Mouse (Mus musculus) adrenal gland, adult 18-20 months (tissue): ENCODE data around the gene Dcxr. TPM values are rescaled to one million over a fixed set of nuclear protein-coding genes. Genes with fewer than 3 reads are reported as not detected.

Source experiments
- DNase-seq, 2 experiments: peaks; one replicate each; pipeline ENCODE4 v3.0.0; 2021 to 2022; ENCODE audit warnings: low spot score in 2 of 2
- total RNA-seq, 2 experiments: library from RNA; stranded (reverse); gene quantifications; 1 replicate in 1 of 2; 2 replicates in 1 of 2; pipeline ENCODE4 v1.2.3; 2021

The Dcxr gene
- total RNA-seq, 2 experiments from 2014 or later, result 27.6 to 104 TPM

DNA sequence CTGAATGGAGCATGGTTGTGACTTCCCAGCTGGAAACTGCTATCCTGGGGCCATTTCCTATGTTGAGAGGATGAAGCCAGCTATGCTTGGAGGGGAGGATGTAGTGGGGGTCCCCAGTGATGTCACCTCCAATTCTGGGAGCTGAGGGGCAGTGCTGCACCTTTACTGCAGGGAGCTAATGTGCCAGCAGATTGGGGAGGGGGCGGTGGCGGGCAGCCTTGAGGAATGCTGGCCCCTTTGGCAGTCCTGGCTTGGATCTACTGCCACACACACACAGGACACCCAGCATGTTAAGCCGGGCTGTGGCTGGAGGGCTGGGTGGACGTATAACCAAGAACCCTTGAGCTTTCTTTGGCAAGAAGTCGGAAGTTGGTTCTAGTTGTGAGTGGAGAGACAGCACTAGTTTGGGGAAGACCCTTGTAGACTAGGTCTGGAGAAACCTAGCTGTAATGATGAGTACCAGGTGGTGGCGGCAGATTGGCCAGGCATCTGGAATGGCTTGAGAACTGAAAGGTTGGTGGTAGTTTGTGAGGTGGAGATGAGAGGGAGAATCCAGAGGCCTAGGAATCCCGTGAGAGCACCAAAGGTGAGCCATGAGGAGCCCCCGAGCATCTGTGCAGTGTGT, 15.0 kb downstream of the Dcxr start:
- no peak for DNase-seq

GRCm38 (mm10) chr11:120710672-120711071, 16.4 kb downstream of the Dcxr start:
- DNase-seq, result no peak

- no peak for DNase-seq
Observed at GRCm38 (mm10) chr11:120709551-120709950, 17.5 kb downstream of the Dcxr start.

GRCm38 (mm10) chr11:120707969-120708368, 19.1 kb downstream of the Dcxr start:
- DNase-seq, result no peak

DNA sequence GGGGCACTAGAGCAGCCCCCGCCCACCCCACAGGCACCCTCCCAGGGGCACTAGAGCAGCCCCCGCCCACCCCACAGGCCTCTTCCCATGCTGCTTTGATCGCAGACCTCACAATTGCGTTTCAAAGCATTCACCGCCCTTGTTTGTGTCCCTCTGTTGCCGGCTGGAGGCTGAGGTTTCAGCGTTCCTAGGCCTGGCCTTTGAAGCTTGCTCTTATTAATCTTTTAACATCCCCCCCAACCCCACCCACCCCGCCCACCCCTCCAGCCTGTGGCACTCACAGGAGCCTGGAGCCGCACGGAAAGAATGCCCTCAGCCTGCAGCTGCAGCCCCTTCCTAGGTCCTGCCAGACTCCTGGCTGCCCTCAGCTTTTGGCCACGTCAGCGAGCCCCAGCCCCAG, 19.9 kb downstream of the Dcxr start:
- DNase-seq, result no peak

DNA sequence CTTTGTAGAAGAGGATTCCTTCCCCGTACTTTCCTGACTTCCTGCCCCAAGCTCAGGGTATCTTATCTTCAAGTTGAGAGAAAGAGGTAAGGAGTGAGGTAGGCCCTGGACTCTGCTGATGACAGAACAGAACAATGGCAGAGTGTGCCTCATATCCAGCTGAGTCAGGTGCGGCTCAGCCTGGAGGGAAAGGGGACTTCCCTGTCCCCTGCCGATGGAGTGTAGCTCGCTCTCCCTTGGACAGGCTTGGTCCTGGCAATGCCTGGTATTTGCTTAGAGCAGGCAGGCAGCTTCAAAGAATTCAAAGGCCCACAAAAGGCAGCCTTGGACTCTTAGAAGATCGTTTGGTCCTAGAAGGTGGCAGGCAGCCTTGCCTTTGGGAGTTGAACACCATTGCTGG, 21.0 kb downstream of the Dcxr start:
- no peak for DNase-seq

DNA sequence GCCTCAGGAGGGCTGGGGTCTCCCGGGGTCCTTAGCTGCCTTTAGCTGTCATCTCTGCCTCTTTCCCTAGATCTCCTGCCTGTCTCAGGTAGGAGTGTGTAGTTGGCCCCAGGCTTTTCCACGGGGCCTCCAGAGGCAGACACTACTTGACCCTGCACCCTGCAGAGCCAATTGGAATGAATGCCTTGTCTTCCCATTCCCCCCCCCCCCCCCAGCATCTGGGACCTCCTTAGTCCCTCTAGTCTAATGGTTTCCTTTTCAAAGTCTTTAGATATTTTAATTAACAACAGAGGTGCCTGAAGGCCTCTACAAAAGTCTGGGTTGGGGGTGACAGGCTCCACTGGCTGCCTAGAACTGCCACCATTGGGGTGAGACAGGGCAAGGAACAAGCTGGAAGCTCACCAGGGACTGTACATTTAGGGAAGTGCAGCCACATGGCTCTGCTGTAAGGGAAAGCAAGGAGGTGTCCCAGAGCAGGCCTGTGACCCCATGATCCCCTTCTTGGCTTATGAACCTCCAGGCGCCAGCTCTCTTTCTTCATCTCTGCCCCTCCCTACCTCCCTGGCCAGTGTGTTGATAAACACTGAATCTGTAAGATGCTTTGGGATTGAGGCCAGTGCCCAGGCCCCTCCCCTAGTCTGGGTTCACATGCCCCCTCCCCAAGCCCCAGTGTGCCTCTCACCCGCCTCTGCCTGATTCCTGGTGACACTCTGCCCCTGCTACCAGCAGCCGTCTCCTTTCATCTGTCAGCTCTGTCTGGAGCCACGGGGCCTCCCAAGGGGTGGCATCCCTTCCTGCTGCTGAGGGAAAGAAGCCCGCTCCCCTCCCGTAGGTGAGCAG, 22.4 kb downstream of the Dcxr start:
- DNase-seq, result no peak

- DNase-seq, result no peak
Observed at GRCm38 (mm10) chr11:120703696-120704454, 23.2 kb downstream of the Dcxr start.

- DNase-seq, result peak; percentile 47 to 56
Observed at GRCm38 (mm10) chr11:120697741-120698140, 29.3 kb downstream of the Dcxr start.

GRCm38 (mm10) chr11:120696568-120696967, 30.5 kb downstream of the Dcxr start:
- no peak for DNase-seq

GRCm38 (mm10) chr11:120695641-120696040, 31.4 kb downstream of the Dcxr start:
- no peak for DNase-seq

DNA sequence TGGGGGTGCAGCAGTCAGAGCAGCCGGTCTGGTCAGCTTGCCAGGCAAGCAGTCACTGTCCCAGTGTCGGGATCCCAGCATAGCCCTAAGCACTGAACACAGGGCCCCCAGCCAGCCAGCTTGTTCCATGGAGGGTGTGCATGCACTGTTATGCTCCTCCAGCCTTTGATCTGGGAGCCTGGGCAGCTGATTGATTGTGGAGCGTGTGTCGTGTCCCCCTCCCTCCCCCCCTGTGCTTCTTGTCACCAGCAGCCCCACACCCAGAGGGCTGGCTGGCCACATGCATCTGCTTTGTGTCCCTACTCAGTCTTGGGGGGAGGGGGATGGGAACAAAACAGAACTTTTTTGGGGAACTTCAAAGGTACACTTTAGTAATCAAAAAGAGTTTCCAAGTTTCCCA, 31.9 kb downstream of the Dcxr start:
- DNase-seq, result no peak

GRCm38 (mm10) chr11:120693461-120693860, 33.6 kb downstream of the Dcxr start:
- DNase-seq, result no peak

- DNase-seq, result no peak
Observed at GRCm38 (mm10) chr11:120692471-120693011, 34.5 kb downstream of the Dcxr start.

- DNase-seq, result no peak
Observed at GRCm38 (mm10) chr11:120689365-120689764, 37.7 kb downstream of the Dcxr start.

GRCm38 (mm10) chr11:120686650-120687272, 40.3 kb downstream of the Dcxr start:
- no peak for DNase-seq

- no peak for DNase-seq
Observed at GRCm38 (mm10) chr11:120684660-120685059, 42.4 kb downstream of the Dcxr start.

DNA sequence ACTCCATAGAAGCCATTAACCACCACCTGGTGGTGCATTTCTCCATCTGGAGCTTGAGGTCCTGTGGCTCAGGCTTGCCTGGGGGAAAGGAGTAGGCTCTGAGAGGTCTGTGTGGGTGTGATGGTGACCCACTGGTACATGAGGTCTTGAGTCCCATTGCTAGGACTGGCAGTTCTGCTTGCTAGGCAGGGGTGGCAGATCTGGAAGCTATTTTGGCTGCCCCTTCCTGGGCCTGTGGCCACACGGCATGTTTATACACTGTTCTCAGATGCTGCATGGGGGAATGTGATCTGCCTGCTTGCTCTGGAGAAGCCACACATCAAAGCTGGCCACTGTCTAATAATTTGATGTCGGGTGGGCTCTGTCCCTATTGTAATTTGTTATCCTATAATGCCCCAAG, 43.0 kb downstream of the Dcxr start:
- no peak for DNase-seq

- no peak for DNase-seq
Observed at GRCm38 (mm10) chr11:120683536-120683935, 43.5 kb downstream of the Dcxr start.

DNA sequence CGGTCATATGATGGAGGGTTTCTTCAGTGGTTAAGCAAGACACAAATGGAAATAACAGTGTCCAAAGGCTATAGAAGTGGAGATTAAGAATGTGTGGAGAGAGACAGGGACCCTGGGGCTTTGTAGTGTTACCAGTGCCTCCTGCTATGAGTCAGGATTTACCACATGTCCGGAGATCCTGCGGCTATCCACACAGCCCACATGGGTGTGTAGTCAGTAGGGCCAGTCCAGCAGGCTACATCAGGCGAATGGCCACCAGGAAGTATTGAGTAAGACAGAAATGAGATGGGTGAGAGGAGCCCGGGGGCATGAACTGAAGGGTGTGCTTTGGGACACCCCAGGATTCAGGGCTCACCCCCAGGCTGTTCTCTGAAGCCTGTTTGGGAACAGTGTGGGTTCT, 44.4 kb downstream of the Dcxr start:
- DNase-seq, result no peak

DNA sequence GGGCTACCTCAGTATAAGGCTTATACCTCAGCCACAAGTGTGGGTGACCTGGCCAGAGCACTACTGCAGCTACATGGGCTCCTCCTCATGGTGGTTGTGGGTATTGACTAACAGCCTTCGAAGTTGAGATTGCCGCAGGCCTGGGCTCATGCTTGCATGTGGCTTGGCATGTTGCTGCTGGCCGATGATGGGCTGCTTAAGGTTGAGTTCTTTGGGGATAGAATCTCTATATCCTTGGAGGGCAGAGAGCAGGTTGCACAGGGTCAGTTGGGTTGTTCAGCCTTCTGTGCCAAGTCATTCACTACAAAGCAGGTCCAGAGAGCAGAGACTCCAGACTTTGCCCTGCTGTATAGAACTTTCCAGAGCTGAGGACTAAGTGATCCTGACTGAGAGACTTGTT, 47.2 kb downstream of the Dcxr start:
- DNase-seq, result no peak
